Mouse (Mus musculus): ENCODE measurements around the gene Chia1. TPM values are rescaled to one million over a fixed set of nuclear protein-coding genes. Genes with fewer than 3 reads are reported as not detected.
"Not testable (repeated sequence)": the region's sequence is repeated elsewhere in the genome, so short reads cannot be mapped to it uniquely, and the experiment has no call there.

The Chia1 gene
- not detected in 2 replicates for polyA plus RNA-seq (2015; fragmentation: Nextera tagmentation; extraction: Ambion mirVana)

GRCm38 (mm10) chr3:106112929-106113328 is at the start of gene Chia1:
Gene Chia1, plus strand, starts transcription at chr3:106113229.
- H3K4me3 ChIP-seq (ENCODE audit: low read depth, low read length), result no peak within 1 kb of the TSS

DNA sequence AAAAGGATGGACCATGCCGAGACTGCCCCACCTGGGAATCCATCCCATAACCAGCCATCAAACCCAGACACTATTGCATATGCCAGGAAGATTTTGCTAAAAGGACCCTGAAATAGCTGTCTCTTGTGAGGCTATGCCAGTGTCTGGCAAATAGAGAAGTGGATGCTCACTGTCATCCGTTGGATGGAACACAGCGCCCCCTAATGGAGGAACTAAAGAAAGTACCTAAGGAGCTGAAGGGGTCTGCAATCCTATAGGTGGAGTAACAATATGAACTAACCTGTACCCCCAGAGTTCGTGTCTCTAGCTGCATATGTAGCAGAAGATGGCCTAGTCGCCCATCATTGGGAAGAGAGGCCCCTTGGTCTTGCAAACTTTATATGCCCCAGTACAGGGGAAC is 45.3 kb upstream of the Chia1 start:
- H3K4me2 ChIP-seq (replicated peaks; ENCODE audit: low read depth); H3K9ac ChIP-seq (ENCODE audit: low read depth, low read length); H3K27me3 ChIP-seq (replicated peaks; ENCODE audit: control insufficient read depth, insufficient read depth, low read length); ATAC-seq; H3K9me3 ChIP-seq (ENCODE audit: control insufficient read depth); H3K36me3 ChIP-seq (ENCODE audit: control insufficient read depth, insufficient read depth); H3K4me3 ChIP-seq (ENCODE audit: low read depth, low read length); H3K4me1 ChIP-seq (replicated peaks; ENCODE audit: control insufficient read depth, insufficient read depth, low read length); H3K27ac ChIP-seq (ENCODE audit: low read depth, low read length): not testable (repeated sequence)
- WGBS, result 35% methylated on average over 5 of the region's 5 CpGs

More at GRCm38 (mm10) chr3:106112929-106113328, at the start of gene Chia1:
- Histone ChIP-seq H3K4me1 (replicated peaks; ENCODE audit: control insufficient read depth, insufficient read depth, low read length) (no peaks in the 10 kb centered on the region), H3K27me3 (replicated peaks; ENCODE audit: control insufficient read depth, insufficient read depth, low read length) (no peaks in the 10 kb centered on the region), H3K9me3 (ENCODE audit: control insufficient read depth) (no peaks in the 10 kb centered on the region), H3K9ac (ENCODE audit: low read depth, low read length) (no peak within 1 kb of the TSS), H3K27ac (ENCODE audit: low read depth, low read length) (no peak within 1 kb of the TSS), H3K4me2 (replicated peaks; ENCODE audit: low read depth) (no peak within 1 kb of the TSS), H3K36me3 (ENCODE audit: control insufficient read depth, insufficient read depth) (no peaks in the 10 kb centered on the region)
- no peak for ATAC-seq
- TF ChIP-seq CTCF (IDR thresholded peaks at IDR 0.05; ENCODE audit: low read depth), result no peak
- 77% methylated on average over 3 of the region's 3 CpGs for WGBS

GRCm38 (mm10) chr3:106070994-106071393 is 42.0 kb upstream of the Chia1 start:
- no peaks in the 10 kb centered on the region for H3K9me3 ChIP-seq (ENCODE audit: control insufficient read depth)
- ATAC-seq, result no peak
- no peak overlapping the region for H3K4me2 ChIP-seq (replicated peaks; ENCODE audit: low read depth)
- no peak overlapping the region for H3K27ac ChIP-seq (ENCODE audit: low read depth, low read length)
- H3K4me1 ChIP-seq (replicated peaks; ENCODE audit: control insufficient read depth, insufficient read depth, low read length), result no peaks in the 10 kb centered on the region
- H3K9ac ChIP-seq (ENCODE audit: low read depth, low read length), result no peak overlapping the region
- no peak overlapping the region for H3K4me3 ChIP-seq (ENCODE audit: low read depth, low read length)
- H3K27me3 ChIP-seq (replicated peaks; ENCODE audit: control insufficient read depth, insufficient read depth, low read length), result no peaks in the 10 kb centered on the region
- 59% methylated on average over 2 of the region's 2 CpGs for WGBS
- no peaks in the 10 kb centered on the region for H3K36me3 ChIP-seq (ENCODE audit: control insufficient read depth, insufficient read depth)
- TF ChIP-seq CTCF (IDR thresholded peaks at IDR 0.05; ENCODE audit: low read depth), result no peak

DNA sequence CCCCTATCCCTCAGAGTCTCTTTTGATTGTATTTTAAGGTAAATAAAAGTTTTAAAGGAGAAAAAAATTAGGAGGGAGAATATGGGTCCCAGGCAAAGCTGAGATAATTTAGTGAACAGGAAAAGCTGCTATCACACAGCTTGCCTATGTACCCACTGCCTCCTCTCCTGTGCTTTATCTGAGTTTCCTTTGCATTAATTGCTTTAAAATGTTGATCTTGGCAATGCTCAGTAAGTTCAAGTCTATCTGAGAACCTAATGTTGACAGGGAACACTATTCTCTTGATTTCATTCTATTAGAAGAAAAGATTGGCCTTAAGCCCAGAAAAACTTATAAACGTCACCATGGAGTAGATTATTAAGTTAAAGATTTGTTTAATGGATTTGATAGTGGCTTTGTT is 38.2 kb upstream of the Chia1 start:
- WGBS, result 26% methylated on average over 1 of the region's 1 CpGs
- no peaks in the 10 kb centered on the region for H3K4me1 ChIP-seq (replicated peaks; ENCODE audit: control insufficient read depth, insufficient read depth, low read length)
- H3K4me2 ChIP-seq (replicated peaks; ENCODE audit: low read depth), result no peak overlapping the region
- no peak for ATAC-seq
- H3K36me3 ChIP-seq (ENCODE audit: control insufficient read depth, insufficient read depth), result no peaks in the 10 kb centered on the region
- H3K9me3 ChIP-seq (ENCODE audit: control insufficient read depth), result no peaks in the 10 kb centered on the region
- no peak overlapping the region for H3K27ac ChIP-seq (ENCODE audit: low read depth, low read length)
- H3K9ac ChIP-seq (ENCODE audit: low read depth, low read length), result no peak overlapping the region
- no peaks in the 10 kb centered on the region for H3K27me3 ChIP-seq (replicated peaks; ENCODE audit: control insufficient read depth, insufficient read depth, low read length)
- no peak overlapping the region for H3K4me3 ChIP-seq (ENCODE audit: low read depth, low read length)
- TF ChIP-seq CTCF (IDR thresholded peaks at IDR 0.05; ENCODE audit: low read depth), result no peak

- no peaks in the 10 kb centered on the region for H3K9me3 ChIP-seq (ENCODE audit: control insufficient read depth)
- no peak overlapping the region for H3K27ac ChIP-seq (ENCODE audit: low read depth, low read length)
- H3K27me3 ChIP-seq (replicated peaks; ENCODE audit: control insufficient read depth, insufficient read depth, low read length), result no peaks in the 10 kb centered on the region
- no peak overlapping the region for H3K9ac ChIP-seq (ENCODE audit: low read depth, low read length)
- no peaks in the 10 kb centered on the region for H3K4me1 ChIP-seq (replicated peaks; ENCODE audit: control insufficient read depth, insufficient read depth, low read length)
- no peaks in the 10 kb centered on the region for H3K36me3 ChIP-seq (ENCODE audit: control insufficient read depth, insufficient read depth)
- H3K4me3 ChIP-seq (ENCODE audit: low read depth, low read length), result no peak overlapping the region
- no peak for ATAC-seq
- no peak for TF ChIP-seq CTCF (IDR thresholded peaks at IDR 0.05; ENCODE audit: low read depth)
- H3K4me2 ChIP-seq (replicated peaks; ENCODE audit: low read depth), result no peak overlapping the region
These were observed 14.0 kb downstream of the Chia1 start for GRCm38 (mm10) chr3:106126999-106127398.

DNA sequence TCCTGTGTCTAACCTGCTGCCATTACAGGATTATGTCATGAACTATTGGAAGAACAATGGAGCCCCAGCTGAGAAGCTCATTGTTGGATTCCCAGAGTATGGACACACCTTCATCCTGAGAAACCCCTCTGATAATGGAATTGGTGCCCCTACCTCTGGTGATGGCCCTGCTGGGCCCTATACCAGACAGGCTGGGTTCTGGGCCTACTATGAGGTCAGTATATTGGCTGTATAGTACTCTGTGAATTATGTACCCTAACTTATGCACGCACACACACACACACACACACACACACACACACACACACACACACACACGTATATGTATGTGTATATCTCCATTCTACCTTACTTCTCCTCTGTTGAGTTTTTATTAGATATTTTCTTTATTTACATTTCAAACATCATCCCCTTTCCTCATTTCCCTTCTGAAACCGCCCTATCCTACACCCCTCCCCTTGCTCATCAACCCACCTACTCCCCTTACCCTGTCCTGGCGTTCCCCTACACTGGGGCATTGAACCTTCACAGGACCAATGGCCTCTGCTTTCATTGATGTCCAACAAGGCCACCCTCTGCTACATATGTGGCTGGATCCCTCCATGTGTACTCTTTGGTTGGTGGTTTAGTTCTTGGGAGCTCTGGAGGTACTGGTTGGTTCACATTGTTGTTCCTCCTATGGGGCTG is 15.9 kb downstream of the Chia1 start:
- no peaks in the 10 kb centered on the region for H3K36me3 ChIP-seq (ENCODE audit: control insufficient read depth, insufficient read depth)
- no peak overlapping the region for H3K4me2 ChIP-seq (replicated peaks; ENCODE audit: low read depth)
- WGBS, result 76% methylated on average over 4 of the region's 4 CpGs
- H3K9ac ChIP-seq (ENCODE audit: low read depth, low read length), result no peak overlapping the region
- H3K27ac ChIP-seq (ENCODE audit: low read depth, low read length), result no peak overlapping the region
- H3K27me3 ChIP-seq (replicated peaks; ENCODE audit: control insufficient read depth, insufficient read depth, low read length), result no peaks in the 10 kb centered on the region
- H3K4me1 ChIP-seq (replicated peaks; ENCODE audit: control insufficient read depth, insufficient read depth, low read length), result no peaks in the 10 kb centered on the region
- no peaks in the 10 kb centered on the region for H3K9me3 ChIP-seq (ENCODE audit: control insufficient read depth)
- no peak overlapping the region for H3K4me3 ChIP-seq (ENCODE audit: low read depth, low read length)
- ATAC-seq, result no peak
- no peak for TF ChIP-seq CTCF (IDR thresholded peaks at IDR 0.05; ENCODE audit: low read depth)

DNA sequence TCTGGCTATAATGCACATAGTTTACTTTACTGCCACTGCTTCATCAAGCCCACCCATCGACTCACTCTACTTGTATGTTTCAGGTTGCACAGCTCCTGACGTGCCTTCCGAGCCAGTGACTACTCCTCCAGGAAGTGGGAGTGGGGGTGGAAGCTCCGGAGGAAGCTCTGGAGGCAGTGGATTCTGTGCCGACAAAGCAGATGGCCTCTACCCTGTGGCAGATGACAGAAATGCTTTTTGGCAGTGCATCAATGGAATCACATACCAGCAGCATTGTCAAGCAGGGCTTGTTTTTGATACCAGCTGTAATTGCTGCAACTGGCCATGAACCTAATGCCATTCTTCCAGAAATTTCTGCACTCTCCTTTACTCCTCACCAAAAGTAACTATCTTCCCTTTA is 18.7 kb downstream of the Chia1 start:
- ATAC-seq, result no peak

More for the DNA sequence above, 18.7 kb downstream of the Chia1 start:
- no peaks in the 10 kb centered on the region for H3K4me1 ChIP-seq (replicated peaks; ENCODE audit: control insufficient read depth, insufficient read depth, low read length)
- H3K9ac ChIP-seq (ENCODE audit: low read depth, low read length), result no peak overlapping the region
- no peak overlapping the region for H3K4me3 ChIP-seq (ENCODE audit: low read depth, low read length)
- H3K27ac ChIP-seq (ENCODE audit: low read depth, low read length), result no peak overlapping the region
- H3K27me3 ChIP-seq (replicated peaks; ENCODE audit: control insufficient read depth, insufficient read depth, low read length), result no peaks in the 10 kb centered on the region
- 77% methylated on average over 5 of the region's 5 CpGs for WGBS
- no peak overlapping the region for H3K4me2 ChIP-seq (replicated peaks; ENCODE audit: low read depth)
- H3K9me3 ChIP-seq (ENCODE audit: control insufficient read depth), result no peaks in the 10 kb centered on the region
- H3K36me3 ChIP-seq (ENCODE audit: control insufficient read depth, insufficient read depth), result no peaks in the 10 kb centered on the region
- no peak for TF ChIP-seq CTCF (IDR thresholded peaks at IDR 0.05; ENCODE audit: low read depth)

Data from intestine, postnatal 0 days (tissue).